Mouse (Mus musculus): Measurements from ENCODE around the gene Nudt8.
A peak's percentile ranks its signal among the peaks of the same experiment; 100 is the strongest.
"Not testable (repeated sequence)": the region's sequence is repeated elsewhere in the genome, so short reads cannot be mapped to it uniquely, and the experiment has no call there.

The Nudt8 gene

DNA sequence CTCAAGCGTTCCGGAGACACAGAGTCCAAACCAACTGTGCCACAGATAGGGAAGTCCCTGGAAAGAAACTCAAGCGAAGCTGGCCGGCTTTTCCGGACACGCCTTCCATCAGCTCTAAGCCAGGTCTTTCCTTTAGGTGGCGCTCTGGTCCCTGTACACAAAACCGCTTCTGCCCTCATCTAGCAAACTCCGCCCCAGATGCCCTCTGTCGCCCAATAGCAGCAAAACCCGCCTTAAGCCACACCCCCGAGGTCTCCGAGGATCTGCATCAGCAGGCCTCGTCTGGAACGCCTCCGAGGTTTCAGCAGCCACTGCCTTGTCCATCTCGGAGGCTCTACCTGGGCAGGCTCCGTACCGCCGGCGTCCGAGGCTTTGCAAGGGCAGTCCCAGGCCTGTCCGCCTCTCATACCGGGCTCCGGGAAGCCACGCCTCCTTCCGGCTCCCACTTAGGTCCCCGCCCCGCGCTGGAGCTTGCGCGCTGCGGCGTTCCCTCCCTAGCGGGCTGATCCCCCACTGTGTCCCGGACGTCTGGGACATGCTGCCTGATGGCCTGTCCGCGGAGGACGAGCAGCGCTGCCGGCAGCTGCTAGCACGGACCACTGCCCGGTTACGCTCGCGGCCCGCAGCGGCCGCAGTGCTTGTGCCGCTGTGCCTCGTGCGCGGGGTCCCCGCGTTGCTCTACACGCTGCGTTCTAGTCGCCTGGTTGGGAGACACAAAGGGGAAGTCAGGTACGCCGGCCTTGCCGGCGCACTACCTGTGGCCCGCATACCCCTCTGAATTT is at the start of gene Nudt8, which contains the start of gene Gm49405:
Nudt8 (plus strand) TSS at position 462 of the 782 bp plus-strand sequence.
Gm49405 (plus strand) TSS at position 508 of the 782 bp plus-strand sequence.
- peak; percentile 95 for DNase-seq

DNA sequence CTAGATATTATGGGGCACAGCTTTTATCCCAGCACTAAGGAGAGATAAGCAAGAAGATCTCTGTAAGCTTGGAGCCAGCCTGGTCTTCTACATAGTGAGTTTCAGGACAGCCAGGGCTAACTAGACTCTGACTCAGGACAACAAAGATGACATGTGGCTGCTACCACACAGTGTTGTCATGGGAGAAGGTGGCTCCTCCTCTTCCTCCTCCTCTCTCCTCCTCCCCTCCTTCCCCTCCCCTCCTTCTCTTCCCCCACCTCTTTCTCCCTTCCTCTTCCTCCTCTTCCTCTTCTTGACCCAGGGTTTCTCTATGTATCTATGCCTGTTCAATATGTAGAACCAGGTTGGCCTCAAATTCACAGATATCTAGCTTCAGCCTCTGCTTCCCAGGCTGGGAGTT is 48.9 kb upstream of the Nudt8 start:
- no peak for DNase-seq

- no peak for DNase-seq
These were observed 48.3 kb upstream of the Nudt8 start for GRCm38 (mm10) chr19:3952099-3952498.

DNA sequence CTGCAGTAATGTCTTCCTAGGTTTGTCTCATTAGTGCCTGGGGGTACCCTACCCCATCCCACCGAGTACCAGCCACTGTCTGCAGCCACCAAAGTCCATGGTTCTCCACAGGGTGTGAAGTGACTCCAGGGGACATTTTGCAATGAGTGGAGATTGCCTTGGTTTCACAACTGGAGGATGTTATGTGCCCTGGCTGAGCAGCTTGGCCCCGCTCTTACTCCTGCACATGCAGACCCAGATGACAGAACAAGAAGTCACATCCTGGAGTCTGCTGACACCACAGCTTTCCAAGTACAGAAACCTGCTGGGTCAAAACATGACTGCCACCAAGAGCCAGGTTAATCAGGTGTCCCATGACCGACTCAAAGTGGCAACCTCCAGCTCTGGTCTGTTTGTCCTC is 45.3 kb upstream of the Nudt8 start:
- DNase-seq, result no peak

DNA sequence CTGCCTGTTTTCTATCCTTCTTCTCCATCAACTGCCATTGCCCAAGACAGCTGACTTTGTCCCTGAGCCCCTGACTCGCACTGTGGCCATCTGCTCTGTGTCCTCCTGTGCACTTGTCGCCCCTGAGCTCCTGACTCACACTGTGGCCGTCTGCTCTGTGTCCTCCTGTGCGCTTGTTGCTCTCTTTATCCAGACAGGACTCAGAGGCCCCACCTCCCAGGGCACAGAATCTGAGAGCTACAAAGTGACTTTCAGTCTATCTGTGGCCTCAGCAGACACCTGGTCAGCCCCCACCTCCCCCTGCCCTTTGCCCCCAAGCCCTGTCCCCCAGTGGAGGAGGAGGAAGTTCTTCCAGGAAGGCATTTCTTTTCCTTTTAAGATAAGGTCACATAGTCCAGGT is 44.6 kb upstream of the Nudt8 start:
- no peak for DNase-seq

- DNase-seq, result not testable (repeated sequence)
These were observed 42.9 kb upstream of the Nudt8 start for GRCm38 (mm10) chr19:3957296-3958036.

DNA sequence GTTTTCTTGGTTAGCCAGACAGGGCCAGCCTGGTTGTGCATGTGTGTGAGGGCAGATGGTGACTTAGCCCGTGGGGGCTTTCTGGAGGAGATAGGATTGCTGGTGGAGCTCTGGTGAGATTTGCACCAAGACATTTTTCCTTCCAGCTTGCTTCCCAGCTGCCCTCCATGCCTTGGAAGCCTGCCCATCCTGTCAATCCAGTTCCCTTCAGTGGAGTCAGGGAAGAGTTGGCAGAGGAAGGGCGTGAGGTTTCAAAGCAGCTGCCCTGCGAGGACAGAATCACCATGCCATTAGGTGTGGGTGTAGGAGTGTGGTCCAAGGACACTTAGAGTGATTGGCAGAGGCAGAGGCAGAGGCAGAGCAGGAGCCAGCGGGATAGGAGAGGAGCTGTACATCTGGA is 41.9 kb upstream of the Nudt8 start, which contains the start of gene Aldh3b3:
Aldh3b3 (plus strand) TSS at position 176 of the 400 bp plus-strand sequence.
- DNase-seq, result no peak

- no peak for DNase-seq
These were observed 41.4 kb upstream of the Nudt8 start for GRCm38 (mm10) chr19:3959030-3959429.

GRCm38 (mm10) chr19:3960211-3960610 is 40.2 kb upstream of the Nudt8 start:
- DNase-seq, result no peak

GRCm38 (mm10) chr19:3961805-3962204 is 38.6 kb upstream of the Nudt8 start:
- not testable (repeated sequence) for DNase-seq

GRCm38 (mm10) chr19:3962469-3962868 is 37.9 kb upstream of the Nudt8 start:
- peak; percentile 67 for DNase-seq

DNA sequence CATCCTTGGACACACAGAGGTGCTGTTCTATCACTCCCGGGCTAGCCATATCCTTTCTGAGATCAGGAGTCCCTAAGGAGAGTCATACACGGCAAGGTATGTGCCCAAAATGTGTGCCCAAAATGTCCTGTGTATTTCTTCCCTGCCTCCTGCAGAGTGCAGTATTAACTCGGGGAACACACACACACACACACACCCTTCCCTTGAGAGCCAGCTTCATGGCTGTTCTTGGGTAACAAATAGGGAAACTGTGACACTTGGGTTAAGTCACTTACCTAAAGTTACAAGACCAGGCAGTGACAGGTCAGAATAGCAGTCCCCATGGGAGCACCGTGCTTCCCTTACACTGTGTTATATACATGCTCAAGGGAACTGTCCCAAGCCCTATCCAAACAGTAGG is 36.4 kb upstream of the Nudt8 start:
- DNase-seq, result no peak

DNA sequence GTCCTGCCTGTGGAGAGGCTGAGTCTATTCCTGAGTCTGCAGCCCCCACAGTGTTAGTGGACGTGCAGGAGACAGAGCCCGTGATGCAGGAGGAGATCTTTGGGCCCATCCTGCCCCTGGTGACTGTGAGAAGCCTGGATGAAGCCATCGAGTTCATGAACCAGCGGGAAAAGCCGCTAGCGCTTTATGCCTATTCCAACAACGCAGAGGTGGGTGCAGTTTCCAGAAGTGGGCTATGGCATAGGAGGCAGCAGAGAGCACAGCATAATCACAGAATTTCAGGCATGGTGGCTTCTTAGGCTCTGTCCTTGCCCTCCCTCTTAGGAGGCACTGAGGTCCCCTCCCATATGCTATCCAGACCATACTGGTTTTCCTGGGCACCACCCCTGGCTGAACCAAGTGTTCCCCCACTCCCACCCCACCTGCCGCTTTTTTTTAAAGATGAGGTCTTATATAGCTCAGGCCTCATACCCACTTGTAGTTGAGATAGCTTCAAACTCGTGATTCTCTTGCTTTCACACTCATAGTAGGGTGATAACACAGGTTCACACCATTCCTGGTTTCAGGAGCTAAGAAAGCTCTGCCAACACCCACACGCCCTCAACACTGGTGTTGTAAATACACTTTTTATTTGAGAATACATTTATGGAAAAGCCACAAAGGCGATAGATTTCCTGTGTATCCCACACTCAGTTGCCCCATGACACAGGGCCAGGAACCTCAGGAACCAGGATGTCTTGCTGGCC is 33.9 kb upstream of the Nudt8 start:
- no peak for DNase-seq

- DNase-seq, result no peak
These were observed 33.1 kb upstream of the Nudt8 start for GRCm38 (mm10) chr19:3967258-3967657.

GRCm38 (mm10) chr19:3972229-3972628 is 28.2 kb upstream of the Nudt8 start, which contains the start of gene Aldh3b2:
Aldh3b2 (plus strand) TSS chr19:3972328.
- DNase-seq, result no peak

DNA sequence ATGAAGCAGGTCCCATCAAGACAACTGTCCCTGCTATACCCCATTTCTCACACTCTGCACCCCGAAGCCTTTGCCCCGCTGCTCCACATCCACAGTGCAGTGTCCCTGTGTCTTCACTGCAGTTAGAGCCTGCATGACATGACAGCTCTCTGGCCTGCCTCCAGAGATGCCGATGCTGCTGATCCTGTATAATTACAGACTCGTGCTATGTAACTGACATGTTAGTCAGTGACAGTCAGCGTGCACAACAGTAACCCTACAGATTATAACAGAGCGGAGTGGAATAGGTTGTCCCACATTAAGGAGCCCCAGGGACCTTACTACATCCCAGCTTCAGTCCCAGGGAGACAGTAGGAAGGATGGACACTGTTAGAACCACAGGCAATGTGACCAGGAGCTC is 25.8 kb upstream of the Nudt8 start:
- DNase-seq, result not testable (repeated sequence)

DNA sequence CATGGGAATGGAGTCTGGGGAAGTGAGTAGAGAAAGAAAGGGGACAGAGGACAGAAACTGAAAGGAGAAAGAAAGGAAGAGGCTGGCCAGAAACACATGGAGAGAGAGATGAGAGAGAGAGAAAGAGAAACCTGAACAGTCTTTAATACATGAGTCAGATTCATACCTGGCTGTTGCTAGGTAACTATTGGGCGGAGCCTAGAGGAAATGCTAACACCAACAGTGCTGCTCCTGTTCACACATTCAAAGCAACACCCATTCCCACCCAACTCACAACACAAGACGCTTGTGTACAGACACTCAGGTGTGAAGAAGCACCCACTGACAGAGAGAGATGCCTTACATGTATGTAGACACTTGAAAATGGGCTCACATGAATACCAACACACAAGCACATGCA is 24.5 kb upstream of the Nudt8 start:
- no peak for DNase-seq

DNA sequence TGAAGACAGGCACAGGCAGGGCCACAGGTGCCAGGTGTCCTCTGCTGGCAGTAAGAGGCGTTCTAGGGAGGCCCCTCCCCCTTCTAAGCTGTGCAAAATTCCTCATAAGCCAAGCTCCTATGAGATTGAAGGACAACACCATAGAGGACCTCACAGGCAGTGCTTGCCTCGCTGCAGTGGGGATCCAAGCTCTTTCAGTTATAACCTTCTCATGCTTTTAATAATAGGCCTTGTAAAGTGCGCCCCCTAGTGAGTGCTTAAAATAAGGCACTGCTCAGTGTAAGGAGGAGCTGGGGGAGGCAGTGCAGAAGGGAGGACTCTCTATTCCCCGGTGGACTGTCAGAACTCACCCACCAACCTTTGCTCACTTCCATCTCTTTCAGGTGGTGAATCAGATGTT is 20.1 kb upstream of the Nudt8 start:
- DNase-seq, result peak; percentile 85

- no peak for DNase-seq
These were observed 19.5 kb upstream of the Nudt8 start for GRCm38 (mm10) chr19:3980917-3981316.

- DNase-seq, result no peak
These were observed 16.7 kb upstream of the Nudt8 start for GRCm38 (mm10) chr19:3983527-3984200.

GRCm38 (mm10) chr19:3985261-3985681 is 15.1 kb upstream of the Nudt8 start:
- no peak for DNase-seq

DNA sequence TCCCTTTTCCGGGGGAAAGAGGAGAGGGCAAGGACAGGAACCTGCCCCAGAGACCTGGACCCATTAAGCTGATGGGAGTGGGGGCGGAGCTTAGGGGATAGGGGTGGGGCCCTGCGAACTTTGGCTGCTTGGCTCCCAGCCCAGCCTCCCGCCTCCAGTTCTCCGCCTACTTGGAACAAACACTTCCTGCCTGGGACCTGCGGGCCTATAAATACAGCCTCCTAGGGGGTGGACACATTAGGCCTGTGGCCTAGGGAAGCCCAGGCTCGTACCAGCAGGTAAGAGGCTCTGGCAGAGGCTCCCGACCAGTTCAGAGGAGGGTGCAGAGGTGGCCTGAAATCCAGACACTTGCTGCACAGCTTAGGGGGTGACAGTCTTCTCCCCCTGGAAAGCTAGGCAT is 14.0 kb upstream of the Nudt8 start, which contains the start of gene Acy3:
Acy3 (plus strand) TSS at position 237 of the 400 bp plus-strand sequence.
- DNase-seq, result no peak

DNA sequence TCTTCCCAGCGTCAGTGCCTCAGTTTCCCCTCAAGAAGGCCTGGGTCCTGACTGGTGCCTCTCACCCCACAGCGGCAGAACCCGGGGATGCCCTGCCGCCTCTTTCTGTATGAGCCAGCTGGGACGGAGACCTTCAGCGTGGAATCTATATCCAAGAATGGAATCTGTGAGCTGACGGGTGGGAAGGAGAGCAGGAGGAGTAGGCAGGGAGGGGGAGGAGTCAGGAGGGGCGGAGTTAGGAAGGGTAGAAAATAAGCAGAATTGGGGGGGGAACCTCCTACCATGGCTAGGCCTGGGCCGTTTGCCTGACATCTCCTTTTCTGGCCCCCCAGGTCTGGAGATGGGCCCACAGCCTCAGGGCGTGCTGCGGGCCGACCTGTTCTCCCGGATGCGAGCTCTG is 12.3 kb upstream of the Nudt8 start:
- no peak for DNase-seq

Data from thymus, postnatal 4 days (tissue).